Mouse (Mus musculus) brain, embryonic 14.5 days (tissue): ENCODE data around the gene Amigo3.

Experiments used
- CTCF ChIP-seq: fragments of 200-500 bp; IDR thresholded peaks from 2 replicates; pipeline ENCODE4 v1.5.1; 2012; ENCODE audit warnings: inconsistent platforms, mild to moderate bottlenecking, moderate library complexity, borderline replicate concordance; ENCODE audit not compliant: insufficient read depth, insufficient read length; ENCODE audit errors: extremely low read depth
- POLR2A ChIP-seq: fragments of 200-500 bp; IDR thresholded peaks from 2 replicates; pipeline ENCODE4 v1.6.1; 2012; ENCODE audit warnings: mild to moderate bottlenecking, inconsistent platforms, borderline replicate concordance; ENCODE audit not compliant: poor library complexity, insufficient read depth, insufficient read length, severe bottlenecking; ENCODE audit errors: extremely low read depth

- peak; percentile 28; the same call in 1 of the 2 replicates for TF ChIP-seq POLR2A
- no peak for TF ChIP-seq CTCF
These were observed 3.9 kb upstream of the Amigo3 start, which contains the start of gene Gmppb for GRCm38 (mm10) chr9:108049016-108049455.
